Mouse (Mus musculus) lung, postnatal 36 days (tissue): ENCODE data around the gene Ccdc33.

Experiments
- DNase-seq: peaks from one replicate; pipeline ENCODE4 v3.0.0; 2022; ENCODE audit warnings: mixed read lengths

Ccdc33 gene

GRCm38 (mm10) chr9:58118671-58119070, at the start of gene Ccdc33:
Gene Ccdc33 (minus strand): TSS chr9:58118823.
- DNase-seq: peak; percentile 34

GRCm38 (mm10) chr9:58165779-58166178, 47.2 kb upstream of the Ccdc33 start:
- DNase-seq: no peak

- no peak for DNase-seq
These were observed 44.5 kb upstream of the Ccdc33 start for GRCm38 (mm10) chr9:58163146-58163545.

DNA sequence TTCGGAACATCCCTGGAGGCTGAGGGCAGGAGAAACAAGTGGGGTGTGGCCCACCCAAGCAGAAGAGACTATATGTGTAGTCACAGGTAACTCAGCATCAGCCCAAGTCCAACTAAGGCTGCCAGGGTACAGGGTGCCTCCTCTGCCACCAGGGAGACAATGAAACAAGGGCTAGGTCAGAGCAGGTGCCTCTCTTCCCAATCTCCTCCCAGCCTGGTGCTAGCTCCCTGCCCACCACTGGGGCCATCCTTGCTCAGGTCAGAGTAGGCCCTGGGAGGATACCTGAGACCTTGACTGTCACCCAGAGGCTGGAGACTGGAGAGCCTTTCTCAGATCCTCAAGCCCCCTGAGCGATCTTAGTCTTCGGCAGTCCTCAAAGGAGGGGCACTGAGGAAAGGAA, 43.5 kb upstream of the Ccdc33 start:
- DNase-seq: no peak

- no peak for DNase-seq
These were observed 41.7 kb upstream of the Ccdc33 start for GRCm38 (mm10) chr9:58160315-58160714.

DNA sequence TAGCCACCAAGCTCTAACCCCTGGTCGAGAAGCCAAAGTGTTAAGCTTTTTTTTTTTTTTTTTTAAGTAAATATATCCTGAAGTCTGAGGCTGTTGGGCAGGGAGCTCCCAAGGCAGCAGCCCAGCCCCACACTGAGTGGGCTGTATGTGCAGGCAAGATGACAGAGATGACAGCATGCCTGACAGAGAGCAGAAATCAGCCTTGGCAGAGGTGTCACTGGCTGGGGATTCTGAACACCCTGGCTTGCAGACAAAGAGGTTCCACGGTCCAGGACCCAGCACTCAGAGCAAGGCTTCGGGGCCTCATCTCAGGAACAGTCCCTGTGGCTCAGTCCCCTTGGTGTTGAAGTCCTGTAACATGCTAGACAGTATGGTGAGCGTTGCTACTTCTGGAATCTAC, 41.2 kb upstream of the Ccdc33 start:
- DNase-seq: no peak

DNA sequence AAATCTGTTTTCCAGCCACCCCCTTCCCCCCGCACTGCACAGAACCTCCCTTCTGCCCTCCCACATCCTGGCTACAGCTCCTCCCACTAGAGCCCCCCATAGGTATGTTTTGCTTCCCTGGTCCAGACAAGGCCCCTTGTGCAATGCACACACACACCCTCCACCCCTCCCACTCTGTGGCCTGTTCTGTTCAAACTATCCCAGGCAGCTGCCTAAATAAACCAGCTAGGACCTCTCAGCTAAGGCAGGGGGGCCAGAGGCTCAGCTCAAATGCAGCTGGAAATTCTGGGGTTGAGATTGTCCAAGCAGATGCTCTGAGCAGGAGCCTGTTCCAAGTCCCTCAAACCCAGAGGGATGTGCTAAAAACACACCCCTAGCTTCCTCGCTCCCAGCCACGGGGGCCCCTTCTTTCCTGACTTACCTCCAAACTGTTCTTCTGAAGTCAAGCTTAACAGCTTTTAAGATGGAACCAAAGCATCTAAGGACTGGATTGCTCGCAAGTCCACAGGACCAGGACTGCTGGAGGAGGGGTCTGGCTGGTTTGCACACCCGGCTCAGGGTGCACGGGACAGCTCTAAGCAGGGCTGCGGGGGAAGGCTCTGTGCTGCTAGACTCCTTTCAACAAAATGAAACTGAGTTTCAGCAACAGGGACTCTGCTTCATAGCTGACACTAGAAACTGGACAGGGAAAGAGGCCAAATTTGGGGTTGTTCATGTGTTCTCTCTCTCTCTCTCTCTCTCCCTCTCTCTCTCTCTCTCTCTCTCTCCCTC, 40.1 kb upstream of the Ccdc33 start:
- peak; percentile 39 for DNase-seq

DNA sequence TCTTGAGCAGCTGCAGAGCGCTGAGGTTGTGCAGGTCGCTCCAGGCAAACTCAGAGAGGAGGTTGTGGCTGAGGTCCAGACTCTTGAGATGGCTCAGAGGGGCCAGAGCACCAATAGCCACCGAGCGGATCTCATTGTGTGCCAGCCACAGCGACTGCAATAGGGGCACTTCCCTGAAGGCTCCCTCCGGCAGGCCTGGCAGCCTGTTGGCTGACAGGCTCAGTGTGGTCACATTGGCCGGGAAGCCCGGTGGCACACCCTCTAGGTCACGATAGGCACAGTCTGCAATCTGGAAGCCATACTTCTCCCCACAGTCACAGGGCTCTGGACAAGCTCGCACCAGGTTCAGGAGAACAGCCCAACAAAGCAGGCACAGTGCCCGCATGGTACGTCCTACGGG, 39.2 kb upstream of the Ccdc33 start:
- DNase-seq: no peak

- DNase-seq: no peak
These were observed 38.4 kb upstream of the Ccdc33 start for GRCm38 (mm10) chr9:58156819-58157560.

- DNase-seq: peak; percentile 46
These were observed 36.7 kb upstream of the Ccdc33 start for GRCm38 (mm10) chr9:58155366-58155765.

GRCm38 (mm10) chr9:58153095-58153494, 34.5 kb upstream of the Ccdc33 start:
- no peak for DNase-seq

GRCm38 (mm10) chr9:58150733-58151361, 32.2 kb upstream of the Ccdc33 start:
- peak; percentile 36 for DNase-seq

- DNase-seq: no peak
These were observed 30.2 kb upstream of the Ccdc33 start for GRCm38 (mm10) chr9:58148806-58149205.

- no peak for DNase-seq
These were observed 26.8 kb upstream of the Ccdc33 start for GRCm38 (mm10) chr9:58145417-58145816.

DNA sequence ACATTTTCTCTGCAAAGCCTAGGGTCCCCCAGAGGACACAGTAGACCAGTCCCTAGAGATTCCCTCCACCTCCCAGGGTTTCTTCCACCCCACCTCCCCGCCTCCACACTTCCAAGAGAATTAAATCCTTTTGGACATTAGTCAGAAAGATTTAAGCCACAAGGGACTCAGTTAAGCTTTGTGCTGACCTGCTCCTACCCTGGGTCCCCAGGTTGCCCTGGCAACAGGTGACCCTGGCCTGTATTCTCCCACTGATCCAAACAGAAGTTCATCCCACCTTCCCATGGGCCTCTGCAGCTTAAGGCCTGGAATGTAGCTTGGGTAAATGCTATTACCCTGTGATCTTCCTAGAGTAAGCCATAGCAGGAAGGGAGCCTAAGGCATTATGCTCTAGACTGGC, 26.0 kb upstream of the Ccdc33 start:
- no peak for DNase-seq

DNA sequence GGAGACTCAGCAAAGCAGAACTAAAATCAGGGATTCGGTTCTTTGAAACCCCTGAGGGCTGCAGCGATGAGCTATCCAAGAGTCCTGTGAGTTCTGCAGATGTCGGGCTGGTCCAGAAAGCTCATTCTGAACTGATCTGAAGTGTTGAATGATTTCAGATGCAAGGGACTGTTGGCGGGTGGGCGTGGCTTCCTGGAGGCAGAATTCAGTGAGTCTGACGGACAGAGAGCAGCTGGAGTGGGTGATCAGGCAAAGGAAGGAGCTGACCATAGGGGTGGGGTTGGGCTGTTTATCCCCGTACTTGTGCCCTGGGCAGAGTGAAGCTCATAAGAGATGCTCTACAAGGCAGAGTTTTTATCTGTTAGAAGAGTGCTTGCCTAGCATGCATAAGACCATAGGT, 24.8 kb upstream of the Ccdc33 start:
- peak; percentile 72 for DNase-seq

DNA sequence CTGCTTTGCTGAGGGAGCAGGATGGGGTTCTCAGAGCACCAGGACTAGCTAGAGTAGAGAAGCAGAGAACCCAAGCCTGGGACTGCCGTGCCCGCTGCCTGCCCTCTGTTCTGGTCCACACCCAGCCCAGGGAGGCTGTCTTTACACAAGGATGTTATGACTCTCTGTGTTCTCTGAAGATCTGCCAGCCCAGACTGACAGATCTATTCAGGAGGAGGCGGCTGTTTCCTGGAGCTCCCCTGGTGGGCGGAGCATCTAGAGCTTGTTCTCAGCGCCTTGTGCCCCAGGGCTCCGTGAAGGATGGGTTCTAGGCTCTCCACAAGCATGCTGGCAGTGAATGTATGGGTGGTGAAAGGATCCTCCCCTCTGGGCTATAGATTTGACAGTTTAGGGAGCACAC, 21.3 kb upstream of the Ccdc33 start:
- DNase-seq: peak; percentile 90

GRCm38 (mm10) chr9:58135921-58136321, 17.3 kb upstream of the Ccdc33 start:
- no peak for DNase-seq

GRCm38 (mm10) chr9:58134906-58135305, 16.3 kb upstream of the Ccdc33 start:
- no peak for DNase-seq

DNA sequence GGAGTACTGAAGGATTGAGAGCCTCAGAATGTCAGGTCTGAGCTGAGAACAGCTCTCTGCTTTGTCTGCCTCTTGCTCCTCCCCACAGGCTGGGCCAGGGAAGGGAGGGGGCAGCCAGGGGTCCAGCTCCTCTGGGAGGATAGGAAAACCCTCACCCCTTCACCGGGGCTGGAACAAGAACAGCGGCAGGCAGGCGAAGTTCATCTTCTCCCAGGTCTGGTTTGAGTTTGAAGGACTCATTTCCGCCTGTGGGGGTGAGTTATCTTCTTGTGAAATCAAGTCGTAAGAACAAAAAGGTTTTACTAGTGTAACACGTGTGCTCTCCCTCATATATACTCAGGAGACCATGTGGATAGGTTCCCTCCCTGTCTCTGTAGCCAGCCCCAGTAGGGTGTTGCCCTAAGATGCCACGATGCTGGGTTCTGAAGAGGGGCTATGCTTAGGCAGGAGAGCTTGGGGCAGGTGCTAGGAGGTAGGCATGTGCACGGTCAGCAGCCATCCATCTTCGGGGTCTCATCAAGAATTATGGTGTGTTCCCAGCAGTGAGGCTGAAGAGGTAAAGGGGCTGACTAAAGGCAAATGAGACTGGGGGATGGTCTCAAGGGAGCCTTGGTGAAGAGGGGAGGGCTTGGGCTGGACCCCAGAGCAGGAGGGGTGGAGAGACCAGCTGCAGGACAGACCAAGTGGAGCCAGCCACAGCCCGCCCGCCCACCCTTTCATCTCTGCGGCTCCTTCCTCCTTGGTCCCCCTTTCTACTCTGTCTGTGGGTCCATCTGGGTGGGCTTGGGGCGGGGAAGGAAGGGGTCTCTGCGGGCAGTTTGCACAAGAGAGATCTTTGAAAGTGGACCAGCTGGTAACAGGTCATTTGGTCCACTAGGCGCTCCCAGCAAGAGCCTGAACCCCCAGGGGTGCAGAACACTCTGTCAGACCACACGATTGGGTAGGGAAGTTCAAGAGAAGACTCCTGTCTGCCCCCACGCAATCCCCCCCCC, 15.6 kb upstream of the Ccdc33 start:
- DNase-seq: no peak

DNA sequence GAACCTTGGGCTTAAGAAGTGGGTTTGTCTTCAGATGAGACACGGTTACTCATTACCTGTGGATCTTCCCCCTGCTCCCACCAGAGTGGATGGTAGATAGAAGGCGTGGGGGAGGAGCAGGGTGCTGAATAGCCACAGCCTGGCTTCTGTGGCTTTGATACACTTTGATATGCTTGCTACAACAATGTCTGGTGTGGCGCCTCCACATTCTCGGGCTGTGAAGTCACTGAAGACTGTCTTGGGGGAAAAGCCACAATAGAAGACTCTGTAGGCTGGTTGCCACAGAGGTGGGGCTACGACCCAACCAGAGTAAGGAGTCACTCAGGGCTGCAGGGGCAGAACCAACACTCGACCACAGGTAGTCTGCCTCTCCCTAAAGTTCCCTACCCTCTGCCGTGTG, 13.1 kb upstream of the Ccdc33 start:
- DNase-seq: no peak

GRCm38 (mm10) chr9:58130909-58131308, 12.3 kb upstream of the Ccdc33 start:
- DNase-seq: no peak

GRCm38 (mm10) chr9:58129508-58129907, 10.9 kb upstream of the Ccdc33 start:
- no peak for DNase-seq
